Mouse (Mus musculus): ENCODE data around the gene Snapc3.

Snapc3 gene

GRCm38 (mm10) chr4:83417160-83417819 lies at the start of gene Snapc3:
Gene Snapc3 (plus strand): TSS chr4:83417724.
- DNase-seq, result peak; percentile 97 to 98

DNA sequence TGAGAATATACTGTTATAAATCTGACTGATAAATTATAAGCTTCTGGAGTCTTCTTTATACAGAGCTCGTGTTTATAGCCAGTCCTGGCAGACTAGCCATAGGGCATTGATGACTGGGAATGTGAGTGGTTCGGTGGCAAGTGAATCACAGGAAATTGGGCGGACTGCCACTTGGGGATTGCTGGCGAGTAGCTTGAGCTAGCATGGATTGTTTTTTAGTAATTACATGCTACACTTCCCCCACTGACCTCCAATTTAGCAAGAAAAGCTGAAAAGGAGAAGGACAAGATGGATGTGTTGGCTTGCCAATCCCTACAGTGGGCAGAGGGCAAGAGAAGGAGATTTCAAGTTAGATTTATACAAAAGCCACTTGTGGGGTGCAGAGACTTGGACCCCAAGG lies 44.1 kb upstream of the Snapc3 start:
- no peak for DNase-seq

- DNase-seq, result no peak
These were observed 41.9 kb upstream of the Snapc3 start for GRCm38 (mm10) chr4:83375650-83376049.

DNA sequence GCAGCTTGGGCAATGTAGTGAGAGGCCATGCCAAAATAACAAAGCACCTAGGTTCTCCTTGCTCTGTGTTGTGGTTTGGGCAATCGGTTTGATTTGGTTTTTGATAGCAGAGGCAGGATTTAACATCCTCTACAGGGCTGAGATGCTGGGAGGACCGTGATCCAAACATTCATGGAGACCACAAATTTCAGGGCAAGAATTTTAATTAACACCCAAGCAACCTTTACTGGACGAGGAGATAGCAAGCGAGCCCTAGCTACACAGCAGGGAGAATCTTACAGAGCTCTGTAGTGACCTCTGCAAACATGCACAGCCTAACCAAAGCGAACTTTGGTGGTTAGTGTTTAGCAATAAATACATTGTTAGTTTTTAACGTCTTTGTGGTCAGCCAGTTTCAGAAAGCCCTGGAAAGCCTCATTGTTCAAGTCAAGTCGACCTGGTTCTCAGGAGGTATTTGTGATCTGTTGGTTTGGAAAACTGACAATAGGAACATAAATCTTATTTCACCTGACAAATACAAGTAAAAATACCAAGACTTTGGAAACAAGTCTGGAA lies 41.0 kb upstream of the Snapc3 start:
- DNase-seq, result no peak

DNA sequence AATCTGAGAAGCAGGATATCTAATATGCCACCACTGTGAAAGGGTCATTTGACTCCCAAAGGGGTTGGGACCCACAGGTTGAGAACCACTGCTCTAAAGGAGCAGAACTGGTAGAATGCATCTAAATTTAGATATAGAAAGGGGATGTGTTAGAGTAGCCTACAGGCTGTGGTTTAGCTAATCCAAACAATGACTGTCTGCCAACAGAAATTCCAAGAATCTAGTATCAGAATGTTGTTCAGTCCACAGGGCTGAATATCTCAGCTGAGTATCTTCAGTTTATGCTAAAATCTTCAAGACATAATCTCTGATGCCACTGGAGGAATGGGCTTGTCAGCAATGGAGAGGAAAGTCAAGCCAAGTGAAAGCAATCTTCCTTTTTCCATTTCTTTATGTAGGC lies 38.5 kb upstream of the Snapc3 start:
- DNase-seq, result no peak

GRCm38 (mm10) chr4:83379746-83380145 lies 37.8 kb upstream of the Snapc3 start:
- no peak for DNase-seq

- DNase-seq, result no peak
These were observed 37.3 kb upstream of the Snapc3 start for GRCm38 (mm10) chr4:83380266-83380665.

- DNase-seq, result peak; percentile 35 to 40
These were observed 33.5 kb upstream of the Snapc3 start for GRCm38 (mm10) chr4:83383899-83384490.

GRCm38 (mm10) chr4:83385091-83385490 lies 32.4 kb upstream of the Snapc3 start:
- DNase-seq, result no peak

GRCm38 (mm10) chr4:83390551-83390950 lies 27.0 kb upstream of the Snapc3 start:
- peak; percentile 9 to 19 for DNase-seq

GRCm38 (mm10) chr4:83391956-83392355 lies 25.6 kb upstream of the Snapc3 start:
- no peak for DNase-seq

DNA sequence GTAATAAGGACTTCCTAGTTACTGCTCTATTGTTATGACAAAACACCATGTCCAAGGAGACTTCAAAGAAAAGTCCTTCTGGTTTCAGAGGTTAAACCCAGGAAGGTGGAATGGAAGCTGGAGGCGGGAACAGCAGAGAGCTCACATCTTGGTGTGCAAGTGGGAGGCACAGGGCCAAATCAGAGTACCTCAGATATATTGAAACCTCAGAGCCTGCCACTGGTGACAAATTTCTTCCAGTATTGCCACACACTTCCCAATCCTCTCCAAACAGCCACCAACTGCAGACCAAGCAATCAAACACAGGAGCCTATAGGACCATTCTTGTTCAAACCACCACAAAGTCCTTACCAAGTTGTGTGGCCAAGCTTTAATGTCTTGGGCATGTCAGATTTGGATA lies 23.8 kb upstream of the Snapc3 start:
- no peak for DNase-seq

- DNase-seq, result no peak
These were observed 21.2 kb upstream of the Snapc3 start for GRCm38 (mm10) chr4:83396346-83396745.

DNA sequence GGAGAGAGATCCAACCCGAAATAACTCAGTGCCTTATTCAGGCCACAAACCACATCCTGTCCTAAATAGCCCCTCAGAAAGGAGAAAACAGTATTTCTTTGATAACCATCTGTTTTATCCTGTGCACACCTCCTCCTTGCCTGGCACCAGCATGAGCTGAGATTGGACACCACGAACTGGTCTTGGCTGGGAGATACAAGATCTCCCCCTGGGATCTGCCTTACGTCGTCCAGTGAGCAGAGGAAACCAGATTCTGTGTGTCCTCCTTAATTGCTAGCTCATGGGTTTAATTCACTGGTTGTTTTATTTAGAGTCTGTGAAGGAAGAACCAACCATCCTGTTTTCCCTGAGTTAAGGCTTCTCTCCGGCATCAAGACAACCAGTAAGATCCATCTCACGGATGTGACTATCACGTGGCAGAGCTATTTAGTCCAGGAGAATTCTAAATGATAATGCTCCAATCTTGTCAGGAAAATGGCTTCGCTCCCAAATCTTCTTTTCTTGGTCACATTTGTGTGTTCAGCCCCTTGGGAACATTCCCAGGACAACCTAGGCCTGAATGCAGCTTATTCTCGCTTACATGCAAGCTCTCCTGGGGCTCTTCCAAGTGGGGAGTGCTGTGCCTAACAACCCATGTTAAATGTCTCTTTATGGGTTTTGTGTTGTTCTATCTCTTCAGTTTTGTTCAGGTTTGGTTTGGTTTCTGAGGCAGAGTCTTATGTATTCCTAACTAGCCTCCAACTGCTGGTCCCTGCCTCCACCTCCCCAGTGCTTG lies 20.3 kb upstream of the Snapc3 start:
- DNase-seq, result no peak

GRCm38 (mm10) chr4:83398527-83398926 lies 19.0 kb upstream of the Snapc3 start:
- DNase-seq, result no peak

- no peak for DNase-seq
These were observed 16.6 kb upstream of the Snapc3 start for GRCm38 (mm10) chr4:83400691-83401595.

DNA sequence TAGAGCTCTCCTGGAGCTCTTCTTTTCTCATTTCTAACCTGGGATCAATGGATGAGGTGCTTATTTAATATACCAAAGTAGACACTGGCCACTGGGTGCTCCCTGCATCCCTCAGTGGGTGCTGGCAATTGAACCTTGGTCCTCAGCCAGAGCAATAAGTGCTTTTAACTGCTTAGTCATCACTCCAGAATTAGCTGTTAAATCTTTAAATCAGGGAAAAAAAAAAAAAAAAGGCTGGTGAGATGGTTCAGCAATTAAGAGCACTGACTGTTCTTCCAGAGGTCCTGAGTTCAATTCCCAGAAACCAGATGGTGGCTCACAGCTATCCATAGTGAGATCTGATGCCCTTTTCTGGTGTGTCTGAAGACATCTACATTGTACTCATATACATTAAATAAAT lies 15.8 kb upstream of the Snapc3 start:
- DNase-seq, result no peak

DNA sequence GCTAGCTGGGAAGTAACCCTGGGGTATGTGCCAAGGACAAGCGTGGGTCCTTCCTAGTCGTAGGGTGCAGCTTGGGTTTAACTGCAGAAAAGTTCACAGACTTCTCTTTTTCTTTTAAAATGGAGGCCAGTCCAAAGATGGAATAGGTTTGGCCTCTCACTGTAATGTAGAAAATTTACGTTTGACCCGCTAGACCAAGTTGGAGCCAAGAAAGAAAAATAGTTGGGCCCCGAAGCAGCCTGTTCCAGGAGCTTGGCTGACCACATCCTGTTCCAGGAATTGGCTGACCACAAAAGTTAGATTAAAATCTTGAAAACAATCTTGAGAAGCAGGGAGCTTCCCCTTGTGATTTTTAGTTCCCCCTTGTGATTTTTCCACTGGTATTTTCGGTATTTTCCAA lies 9.8 kb upstream of the Snapc3 start:
- no peak for DNase-seq

DNA sequence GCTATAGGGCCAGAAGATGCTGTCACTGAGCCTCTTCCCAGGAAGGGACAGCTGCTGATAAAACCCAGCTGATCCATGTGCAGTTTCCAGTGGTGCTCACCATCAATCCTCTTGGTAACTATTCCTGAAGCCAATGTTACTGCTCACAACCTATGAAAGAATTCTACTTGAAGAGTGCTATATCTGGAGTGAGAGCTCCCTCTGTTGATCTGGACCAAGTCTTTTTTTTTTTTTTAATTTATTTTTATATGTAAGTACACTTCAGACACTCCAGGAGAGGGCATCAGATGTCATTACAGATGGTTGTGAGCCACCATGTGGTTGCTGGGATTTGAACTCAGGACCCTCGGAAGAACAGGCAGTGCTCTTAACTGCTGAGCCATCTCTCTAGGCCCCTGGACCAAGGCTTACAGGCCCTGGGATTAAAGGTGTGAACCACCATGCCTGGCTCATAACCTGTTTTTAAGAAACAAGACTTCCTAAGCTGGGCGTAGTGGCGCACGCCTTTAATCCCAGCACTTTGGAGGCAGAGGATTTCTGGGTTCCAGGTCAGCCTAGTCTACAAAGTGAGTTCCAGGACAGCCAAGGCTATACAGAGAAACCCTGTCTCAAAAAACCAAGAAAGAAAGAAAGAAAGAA lies 7.5 kb upstream of the Snapc3 start:
- DNase-seq, result no peak

- DNase-seq, result no peak
These were observed 5.5 kb upstream of the Snapc3 start for GRCm38 (mm10) chr4:83412060-83412459.

- DNase-seq, result no peak
These were observed 3.2 kb upstream of the Snapc3 start for GRCm38 (mm10) chr4:83414241-83414824.

- DNase-seq, result no peak
These were observed 279 bp downstream of the Snapc3 start for GRCm38 (mm10) chr4:83417820-83418186.

Data from kidney, postnatal 4 days (tissue).